In genomic region chr4:116123602-116124519, GRCm38 (mm10) we compare ENCODE assay signal across 1 mouse cellular context.
TF ChIP-seq lines count a peak whose summit lies in the region.

Gene Rad54l (minus strand): TSS chr4:116123690.
Gene Pomgnt1 (plus strand): TSS chr4:116123840.

TF ChIP-seq in MEL, 35 proteins besides CTCF, POLR2A, EP300 and RAD21 (continued from another document):
- TF ChIP-seq CHD1 (IDR thresholded peaks at IDR 0.05; ENCODE audit: low read depth, low read length) (0 out of 2 replicates have a peak, but pooled peaks have one; percentile 38), ELF1 (IDR thresholded peaks at IDR 0.05; ENCODE audit: low read depth, low read length) (peak; percentile 95)
